Mouse (Mus musculus) gastrocnemius, postnatal 10 days (tissue): ENCODE results near the gene 4933407L21Rik. TPM values are rescaled to one million over a fixed set of nuclear protein-coding genes. Genes with fewer than 3 reads are reported as not detected.
A peak's percentile ranks its signal among the peaks of the same experiment; 100 is the strongest.

Source experiments
- DNase-seq: peaks from one replicate; pipeline ENCODE4 v3.0.0; 2021; ENCODE audit warnings: mixed read lengths
- long read RNA-seq, 2 experiments: library from polyadenylated mRNA; stranded (forward); transcript quantifications; one replicate each; pipeline ENCODE4 v2.0.0; 2021
- total RNA-seq, 2 experiments: library from RNA; stranded (reverse); gene quantifications; 2 replicates each; pipeline ENCODE4 v1.2.3; 2021

Gene 4933407L21Rik
- not detected for total RNA-seq
- long read RNA-seq, experiment 1: 0 reads
- long read RNA-seq, experiment 2: 0 reads

DNA sequence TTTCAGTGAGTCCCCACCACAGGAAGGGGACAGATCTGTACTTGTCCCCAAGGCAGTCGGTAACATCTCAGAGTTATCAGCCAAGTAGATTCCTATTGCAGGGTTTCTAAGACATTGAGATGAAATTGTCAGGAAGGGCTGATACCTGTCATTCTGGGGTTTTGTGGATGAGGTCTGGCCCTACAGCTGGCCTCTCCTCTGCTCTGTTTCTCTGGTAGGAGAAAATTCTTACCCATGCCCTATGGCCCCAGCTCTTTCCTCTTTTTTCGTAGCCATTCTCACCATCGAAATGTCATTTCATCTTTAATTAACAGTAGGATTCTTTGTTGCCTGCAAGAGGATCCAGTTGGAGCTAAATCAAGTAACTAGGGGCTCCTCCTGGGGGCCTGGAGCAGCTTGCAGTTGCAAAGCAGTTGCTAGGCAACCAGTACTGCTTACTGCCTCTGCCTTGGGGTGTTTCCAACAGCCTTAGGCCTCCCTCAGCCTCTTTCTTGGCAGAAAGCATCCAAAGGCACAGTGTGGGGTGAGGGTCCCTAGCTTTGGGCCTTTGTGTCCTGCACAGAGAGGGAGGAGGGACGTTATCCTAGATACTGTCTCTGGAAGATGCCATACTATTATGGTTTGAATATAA lies at the start of gene 4933407L21Rik:
TSS of gene 4933407L21Rik (plus strand) at position 427 of the 631 bp plus-strand sequence.
- DNase-seq: no peak

DNA sequence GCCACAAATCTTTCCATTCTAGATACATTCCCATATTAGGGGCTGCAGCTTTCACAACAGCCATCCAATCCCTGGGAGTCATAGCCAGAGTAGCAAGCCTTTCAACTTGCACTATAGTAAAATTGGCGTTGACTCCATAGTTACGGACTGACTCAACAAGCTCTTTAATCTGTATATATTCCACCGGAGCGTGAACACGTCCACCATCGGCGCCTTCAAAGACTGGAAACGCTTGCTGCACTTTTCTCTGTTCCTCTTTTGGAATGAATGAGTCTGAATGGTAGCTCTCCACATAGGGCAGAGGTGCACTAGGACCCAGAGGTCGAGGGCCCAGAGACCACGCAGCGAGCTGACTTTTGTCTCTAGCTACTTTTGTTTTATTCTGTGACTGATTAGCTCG lies 46.3 kb upstream of the 4933407L21Rik start:
- DNase-seq: no peak

DNA sequence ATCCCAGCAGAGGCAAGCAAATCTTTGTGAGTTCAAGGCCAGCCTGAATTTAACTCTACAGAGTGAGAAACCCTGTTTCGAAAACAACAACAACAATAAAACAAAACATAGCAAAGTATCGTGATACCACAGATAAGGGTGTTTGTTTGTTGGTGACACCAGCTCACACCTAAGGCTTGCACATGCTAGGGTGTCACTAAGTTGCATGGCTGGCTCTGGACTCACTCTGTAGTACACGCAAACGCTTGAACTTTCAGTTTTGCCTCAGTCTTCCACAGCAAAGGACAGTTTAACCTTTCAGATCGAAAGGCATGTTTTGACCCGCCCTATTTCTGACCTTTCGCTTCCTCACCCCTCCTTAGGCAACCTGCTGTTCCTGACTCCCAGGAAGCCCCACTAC lies 41.1 kb upstream of the 4933407L21Rik start:
- DNase-seq: no peak

DNA sequence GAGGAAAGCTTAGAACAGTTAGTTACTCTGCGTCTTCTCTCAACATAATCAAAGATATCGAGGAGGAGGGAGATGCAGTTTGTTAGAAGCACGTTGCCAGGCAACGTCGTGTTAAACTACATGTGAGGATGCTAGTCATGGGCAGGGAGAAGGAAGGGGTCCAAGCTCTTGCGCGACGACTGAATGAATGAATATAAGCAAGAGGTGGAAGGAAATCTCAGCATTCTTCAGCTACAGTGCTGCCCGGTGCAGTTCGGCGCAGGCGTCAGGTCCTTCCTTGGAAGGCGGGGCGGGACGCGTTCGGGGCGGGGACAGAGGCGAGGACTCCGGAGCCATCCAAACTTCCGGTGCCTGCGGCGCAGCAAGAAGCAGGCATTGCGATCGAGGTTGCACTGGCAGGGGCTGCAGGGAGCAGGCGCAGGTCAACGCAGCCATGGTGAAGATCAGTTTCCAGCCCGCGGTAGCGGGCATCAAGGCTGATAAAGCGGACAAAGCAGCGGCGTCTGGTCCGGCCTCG lies 34.0 kb upstream of the 4933407L21Rik start, which contains the start of gene Itm2c:
TSS of gene Itm2c (plus strand) at position 51 of the 517 bp plus-strand sequence.
- DNase-seq: peak; percentile 86

DNA sequence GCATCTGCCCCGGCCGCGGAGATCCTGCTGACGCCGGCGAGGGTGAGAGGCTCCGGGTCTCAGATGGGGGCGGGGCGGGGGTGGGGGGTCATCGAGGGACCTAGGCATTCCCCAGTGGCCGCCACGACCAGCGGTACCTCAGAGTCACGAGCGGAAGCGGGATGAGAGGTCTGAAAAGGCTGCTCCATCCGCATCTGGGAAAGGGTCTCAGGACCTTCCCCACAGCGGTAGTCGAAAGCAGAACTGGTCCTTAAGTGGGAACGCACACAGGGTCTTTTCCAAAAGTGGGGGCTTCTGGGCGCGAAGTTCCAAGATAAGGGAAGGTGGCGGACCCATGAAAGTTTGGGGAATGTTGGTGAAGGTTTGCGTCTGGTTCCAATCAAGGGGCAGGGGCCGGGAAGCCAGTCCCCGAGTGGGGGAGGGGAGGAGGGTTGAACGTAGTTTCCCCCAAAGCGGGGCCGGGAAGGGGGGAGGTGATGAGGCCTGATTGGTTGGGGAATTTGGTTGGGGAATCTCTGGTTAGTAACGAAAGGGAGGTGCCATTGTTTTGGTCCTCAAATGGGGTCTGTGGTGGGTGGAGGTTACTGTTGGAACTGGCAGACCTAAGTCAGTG lies 33.4 kb upstream of the 4933407L21Rik start:
- peak; percentile 40 for DNase-seq

DNA sequence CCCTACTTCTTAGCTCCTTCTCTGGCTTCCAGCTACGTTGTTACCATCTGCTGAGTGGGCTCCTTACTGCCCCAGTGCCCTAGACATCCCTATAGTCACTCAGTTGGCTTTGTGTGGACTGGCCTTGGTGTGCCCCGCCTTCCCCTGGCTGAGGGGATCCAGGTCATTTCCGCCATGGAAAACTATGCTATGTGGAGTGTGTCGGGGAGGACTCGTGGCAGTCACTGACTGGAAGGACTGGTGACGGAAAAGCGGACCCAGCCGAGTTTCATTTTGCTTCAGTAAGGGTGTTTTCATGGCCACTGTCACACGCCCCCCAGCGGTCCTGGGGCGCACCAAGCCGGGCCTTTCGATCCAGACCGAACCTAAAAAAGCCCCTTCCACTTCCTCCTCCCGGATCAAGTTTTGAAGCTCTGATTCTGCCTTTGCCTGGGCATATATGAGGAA lies 32.9 kb upstream of the 4933407L21Rik start:
- peak; percentile 36 for DNase-seq

DNA sequence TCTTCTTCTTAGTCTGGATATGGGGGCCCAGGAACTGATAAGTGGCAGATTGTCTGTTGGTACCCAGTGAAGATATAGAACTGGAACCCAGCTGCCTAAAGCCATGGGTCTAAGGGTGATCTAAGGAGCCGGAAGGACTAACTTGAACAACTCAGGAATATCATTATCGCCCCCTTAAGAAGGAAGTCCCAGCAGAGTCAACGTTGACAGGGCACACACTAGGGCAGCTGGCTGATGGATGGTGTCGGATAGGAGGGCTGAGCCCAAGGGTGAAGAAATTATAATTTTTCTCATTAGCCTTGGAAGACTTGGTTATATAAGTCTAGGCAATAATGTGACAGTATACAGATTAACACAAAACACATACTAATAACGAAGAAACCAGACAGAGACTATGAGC lies 32.2 kb upstream of the 4933407L21Rik start:
- no peak for DNase-seq

DNA sequence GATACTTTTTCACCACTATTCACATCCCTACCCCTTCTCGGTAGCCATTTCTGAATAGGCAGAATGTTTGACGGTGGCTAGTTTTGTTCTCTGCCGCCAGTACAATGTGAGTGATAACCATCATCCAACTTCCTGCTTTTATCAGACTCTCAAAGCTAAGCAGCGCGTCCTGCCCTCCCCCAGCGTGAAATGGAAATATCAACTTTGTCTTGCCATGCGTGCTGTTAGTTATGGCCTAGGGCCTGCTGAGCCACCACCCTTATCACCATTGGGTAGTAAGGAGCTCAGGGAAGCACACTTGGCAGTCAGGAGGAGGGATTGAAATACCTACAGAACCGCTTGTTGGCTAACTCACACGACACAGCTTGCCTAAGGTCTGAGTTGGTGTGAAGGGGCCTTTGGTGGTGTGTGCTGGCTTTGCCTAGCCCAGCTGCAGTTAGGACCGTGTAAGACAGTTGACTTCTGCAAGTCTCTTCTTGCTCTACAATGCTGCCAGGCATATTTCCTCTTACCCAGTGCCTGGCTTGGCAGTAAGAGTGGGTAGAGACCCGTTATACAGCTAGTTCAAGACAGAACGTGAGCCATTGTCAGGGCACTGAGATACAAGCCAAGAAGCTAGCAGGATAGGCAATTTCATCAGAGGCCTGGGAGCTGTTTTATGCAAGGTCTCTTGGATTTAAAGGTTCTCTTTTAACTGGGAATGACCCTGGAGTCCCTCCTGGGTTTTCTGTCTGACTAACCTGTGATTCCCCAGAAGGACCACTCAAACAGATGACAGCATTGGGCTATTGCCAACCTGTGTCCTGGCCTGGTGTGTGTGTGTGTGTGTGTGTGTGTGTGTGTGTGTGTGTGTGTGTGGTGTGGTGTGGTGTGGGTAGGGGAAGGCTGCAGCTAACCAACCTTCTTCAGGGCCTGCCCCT lies 31.2 kb upstream of the 4933407L21Rik start:
- DNase-seq: no peak

DNA sequence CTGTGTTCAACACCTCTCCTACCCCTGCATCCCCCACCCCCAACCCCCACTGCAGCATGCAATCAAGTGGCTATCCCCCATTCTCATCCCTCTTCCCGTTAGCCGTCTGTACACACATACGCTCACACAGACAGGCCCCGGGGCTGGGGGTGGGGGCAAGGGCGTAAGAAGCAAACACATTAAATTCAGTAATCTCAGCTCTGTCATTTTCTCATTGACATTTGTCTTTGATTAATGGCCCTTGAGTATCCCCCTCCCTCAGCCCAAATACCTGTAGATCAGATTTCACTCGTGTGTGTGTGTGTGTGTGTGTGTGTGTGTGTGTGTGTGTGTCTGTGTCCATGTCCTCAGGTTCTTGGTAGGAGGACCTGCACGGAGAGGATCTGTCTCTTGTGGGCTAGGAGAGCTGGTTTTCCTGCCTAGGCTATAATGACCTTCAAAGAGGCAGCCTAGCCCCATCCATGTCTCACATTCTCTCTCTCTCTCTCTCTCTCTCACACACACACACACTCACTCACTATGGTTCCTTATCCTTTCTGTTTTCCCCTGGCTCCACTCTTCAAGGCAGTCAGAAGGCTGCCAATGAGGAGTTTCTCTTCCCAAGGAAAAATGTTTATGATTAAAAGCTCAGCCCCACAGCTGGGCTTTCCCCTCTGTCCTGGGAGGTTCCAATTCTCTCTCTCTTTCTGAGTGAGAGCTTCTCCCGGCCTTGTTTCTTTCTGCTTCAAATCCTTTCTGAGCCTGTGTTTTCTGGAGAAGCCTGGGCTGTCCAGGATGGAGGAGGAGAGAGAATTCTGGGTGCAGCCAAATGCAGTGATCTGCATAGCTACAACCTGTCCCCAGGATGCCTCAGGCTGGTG lies 30.2 kb upstream of the 4933407L21Rik start:
- DNase-seq: no peak

DNA sequence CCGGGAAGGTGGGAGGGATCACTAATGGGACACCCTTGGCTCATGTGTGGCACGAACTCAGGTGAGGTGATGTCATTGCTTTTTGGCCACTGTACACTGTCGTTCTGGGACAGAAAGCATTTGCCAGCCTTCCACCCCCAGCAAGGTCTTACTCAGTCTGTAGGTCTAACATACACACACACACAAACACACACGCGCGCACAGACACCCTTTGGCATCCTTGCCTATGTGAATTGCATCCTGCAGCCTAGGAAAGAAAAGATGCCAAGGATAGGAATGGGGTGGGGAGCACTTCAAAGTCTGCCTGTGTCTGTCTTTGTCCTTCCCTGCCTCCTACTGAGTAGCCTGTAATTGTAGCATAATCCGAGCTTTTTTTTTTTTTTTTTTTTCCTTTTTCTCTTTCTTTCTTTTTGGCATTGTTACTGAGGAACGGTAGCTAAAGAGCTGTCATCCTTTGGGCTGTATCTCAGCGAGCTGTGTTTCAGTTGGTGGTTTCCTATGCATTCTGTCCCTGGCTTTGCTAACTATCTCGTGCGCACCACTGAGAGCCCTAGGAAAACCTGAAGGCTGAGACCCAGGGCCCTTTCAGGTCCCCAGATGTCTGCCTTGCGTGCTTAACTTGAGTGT lies 29.4 kb upstream of the 4933407L21Rik start:
- DNase-seq: no peak

DNA sequence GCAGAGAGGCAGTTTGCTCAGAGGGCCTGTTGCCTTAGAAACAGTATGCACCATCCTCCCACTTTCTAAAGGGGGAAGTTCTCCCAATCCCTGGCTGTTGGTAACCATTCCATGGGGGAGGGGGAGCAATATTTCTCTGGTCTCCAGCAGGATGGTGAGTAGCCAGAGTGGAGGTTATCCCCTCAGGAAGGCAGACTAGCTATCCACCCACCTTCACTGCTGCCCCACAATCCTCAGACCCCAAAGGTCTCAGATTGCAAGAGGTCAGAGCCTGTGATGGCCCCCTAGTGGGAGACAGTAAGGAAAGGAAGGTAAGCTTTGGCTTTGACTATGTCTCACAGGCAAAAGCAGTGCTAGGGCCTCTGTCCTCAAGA lies 28.9 kb upstream of the 4933407L21Rik start:
- DNase-seq: no peak

DNA sequence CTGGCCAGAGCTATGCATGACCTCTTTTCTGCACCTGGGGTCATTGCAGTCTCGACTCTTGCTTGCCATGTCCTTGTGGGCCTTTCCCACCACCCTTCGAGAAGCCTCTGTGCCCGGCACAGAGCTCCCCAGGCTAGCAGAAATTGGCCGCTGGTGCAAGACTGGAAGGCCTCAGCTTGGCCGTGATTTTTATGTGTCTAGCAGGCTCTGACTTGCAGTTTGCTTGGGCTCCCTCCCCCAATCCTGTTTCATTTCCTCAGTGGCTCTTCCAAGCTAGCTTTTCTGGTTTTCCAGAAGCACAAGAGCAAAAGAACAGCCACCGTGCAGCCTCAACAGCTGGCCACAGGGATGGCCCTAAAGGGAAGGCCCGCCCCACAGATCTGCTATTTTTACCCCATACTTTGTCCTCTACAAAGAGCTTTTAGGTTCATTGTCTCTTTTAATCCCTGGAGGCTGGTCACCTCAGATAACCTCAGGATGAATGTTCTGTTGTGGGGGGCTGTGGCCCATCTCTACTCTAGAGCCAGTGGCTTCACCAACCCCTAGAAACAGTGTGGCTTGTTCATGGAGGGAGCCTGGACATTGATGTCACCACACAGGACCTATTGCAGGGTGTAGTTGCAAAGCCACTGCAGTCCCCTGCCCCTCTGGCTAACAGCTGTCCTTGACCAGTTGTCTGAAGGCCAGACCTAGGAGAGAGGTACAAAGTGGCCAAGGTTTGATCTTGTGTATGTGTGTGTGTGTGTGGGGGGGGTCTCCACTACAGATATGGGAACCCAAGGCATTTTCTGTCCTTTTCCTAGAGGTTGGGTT lies 27.6 kb upstream of the 4933407L21Rik start:
- no peak for DNase-seq

DNA sequence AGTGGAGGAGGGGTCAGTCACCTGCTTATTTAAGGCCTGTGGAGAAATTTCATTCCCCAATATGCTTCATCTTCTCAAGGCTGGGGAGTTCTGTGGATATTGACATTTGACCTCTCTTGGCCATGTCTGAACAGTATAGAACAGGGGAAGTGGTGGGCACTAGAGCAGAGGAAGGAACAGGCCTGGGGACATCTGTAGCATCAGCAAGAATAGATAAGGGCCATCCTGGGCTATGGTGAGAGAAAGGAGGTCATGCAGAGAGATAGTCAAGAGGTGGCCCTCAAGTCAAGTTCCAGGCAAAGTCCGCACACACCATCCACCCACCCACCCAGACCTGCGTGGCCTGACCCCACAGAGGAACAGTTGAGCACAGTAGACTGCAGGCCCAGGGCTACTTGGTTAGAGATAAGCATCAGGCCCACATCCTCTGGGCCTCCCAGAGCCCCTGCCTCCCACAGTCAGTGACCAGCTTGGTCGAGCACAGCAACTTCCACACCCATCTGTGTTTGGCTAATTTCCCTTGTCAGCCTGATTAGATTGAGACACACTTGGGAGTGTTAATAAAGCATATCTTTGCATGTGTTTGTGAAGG lies 26.7 kb upstream of the 4933407L21Rik start:
- no peak for DNase-seq

DNA sequence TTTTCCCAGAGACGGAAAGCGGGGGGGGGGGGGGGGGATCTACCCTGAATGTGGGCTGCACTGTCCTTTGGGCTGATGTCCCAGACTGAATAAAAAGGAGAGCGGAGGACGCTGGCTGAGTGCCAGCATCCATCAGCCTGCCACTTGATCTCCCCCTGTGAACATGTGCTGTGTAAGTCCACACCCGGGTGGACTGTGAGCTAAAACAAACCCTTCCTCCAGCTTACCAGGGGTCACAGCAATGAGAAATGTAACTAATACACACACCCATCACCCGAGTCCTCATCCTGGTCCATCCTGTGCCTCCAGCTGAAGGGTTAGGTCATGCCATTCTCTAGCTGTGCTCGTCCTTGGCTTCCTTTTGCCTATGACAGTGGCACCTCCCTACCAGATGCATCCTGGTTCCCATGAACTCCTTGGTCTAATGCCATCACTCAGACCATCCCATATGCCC lies 26.1 kb upstream of the 4933407L21Rik start:
- peak; percentile 36 for DNase-seq

DNA sequence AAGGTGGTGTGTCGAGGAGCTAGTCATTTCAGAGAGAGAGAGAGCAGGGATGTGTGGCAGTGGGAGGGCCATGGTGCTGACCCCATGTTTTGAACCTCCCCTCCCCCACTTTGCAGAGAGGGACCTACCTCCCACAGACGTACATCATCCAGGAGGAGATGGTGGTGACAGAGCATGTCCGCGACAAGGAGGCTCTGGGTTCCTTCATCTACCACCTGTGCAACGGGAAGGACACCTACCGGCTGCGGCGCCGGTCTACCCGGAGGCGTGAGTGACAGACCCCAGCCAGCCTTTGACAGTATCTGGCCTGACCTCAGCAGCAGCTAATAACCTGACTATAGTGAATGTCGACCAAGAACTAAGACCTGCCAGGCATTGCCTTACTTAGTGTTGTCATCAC lies 21.4 kb upstream of the 4933407L21Rik start:
- DNase-seq: no peak

DNA sequence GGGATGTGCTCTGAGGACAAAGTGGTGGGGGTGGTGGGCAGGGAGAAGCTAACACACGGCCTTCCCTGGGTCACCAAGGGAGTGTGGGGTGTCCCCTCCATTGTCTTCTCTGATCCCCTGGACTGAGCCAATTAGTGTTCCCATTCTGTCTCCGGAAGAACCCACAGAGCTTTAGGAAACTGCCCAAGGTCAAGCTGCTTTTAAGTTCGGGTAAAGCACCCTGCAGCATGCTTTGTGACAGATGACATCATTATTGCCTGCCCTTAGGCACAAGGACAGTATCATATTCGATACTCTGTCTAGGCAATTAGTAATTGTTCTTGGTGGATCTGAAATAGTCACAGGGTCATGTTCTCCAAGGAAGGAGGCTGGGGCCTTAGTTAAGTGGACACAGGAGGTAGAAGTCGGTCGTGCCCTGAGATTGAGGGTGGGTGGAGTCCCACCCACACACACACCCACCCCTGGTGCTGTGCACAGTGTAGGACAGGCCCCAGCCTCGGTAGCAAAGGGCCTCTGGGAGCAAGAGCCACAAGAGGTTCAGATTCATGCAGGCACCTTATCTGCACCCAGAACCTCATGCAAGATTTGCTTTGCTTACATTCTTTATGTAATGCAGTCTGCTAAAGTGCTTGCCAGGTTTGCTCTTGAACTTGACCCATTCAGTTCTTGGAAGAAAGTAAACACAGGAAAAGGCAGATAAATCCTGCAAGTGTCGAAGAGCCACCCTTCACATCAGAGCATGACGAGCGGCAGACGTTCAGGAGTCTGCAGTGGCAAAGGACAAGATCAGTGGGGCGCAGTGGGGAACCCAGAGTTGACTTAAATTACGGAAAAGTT lies 19.3 kb upstream of the 4933407L21Rik start:
- DNase-seq: no peak

DNA sequence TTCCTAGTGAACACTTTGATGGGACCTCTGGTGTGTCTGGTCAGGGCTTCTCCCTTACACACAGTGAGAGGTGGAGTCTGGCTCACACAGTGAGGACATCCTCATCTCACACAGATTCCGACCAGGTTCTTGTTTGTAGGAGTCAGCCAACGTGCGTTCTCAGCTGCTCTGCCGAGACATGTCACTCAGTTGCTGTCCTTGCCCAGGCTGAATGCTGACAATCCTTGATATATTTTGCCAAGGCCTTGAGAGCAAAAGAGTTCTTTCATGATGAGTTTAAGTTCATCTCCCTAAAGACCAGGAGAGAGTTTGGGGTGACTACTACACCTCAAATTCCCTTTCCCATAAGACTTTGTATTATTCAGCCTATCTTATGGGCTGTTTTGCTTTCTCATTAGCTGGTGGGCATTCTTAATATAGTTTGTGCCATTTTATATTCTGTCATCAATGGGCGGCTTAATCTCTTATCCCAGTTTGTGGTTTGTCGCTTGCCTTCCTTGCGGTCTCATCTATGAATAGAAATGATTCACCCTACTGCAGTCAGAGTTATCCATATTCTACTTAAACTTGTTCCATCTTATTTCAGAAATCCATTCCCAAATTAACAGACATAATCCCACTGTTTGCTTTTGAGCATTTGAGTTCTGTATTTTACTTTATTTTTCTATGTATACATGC lies 15.1 kb upstream of the 4933407L21Rik start:
- no peak for DNase-seq

DNA sequence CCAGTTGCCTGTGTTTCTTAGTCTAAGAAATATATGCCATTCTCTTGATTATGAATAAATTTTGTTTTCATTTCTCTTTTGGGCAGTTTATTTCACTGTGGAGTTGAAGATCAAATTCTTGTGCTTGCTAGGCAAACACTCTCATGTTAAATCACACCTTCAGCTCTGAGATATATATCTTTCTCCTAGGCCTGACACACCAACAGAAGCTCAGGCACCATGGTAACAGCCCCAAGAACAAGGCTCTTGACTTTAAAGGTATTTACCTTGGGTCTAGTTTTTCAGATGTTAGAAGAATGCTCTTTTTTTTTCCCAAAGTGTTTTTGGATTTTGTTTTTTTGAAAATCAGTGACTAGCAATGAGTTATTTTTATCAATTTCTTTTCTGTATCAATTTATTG lies 12.4 kb upstream of the 4933407L21Rik start:
- no peak for DNase-seq
